In genomic region chr5:144254122-144254810, GRCm38 (mm10) we compare ENCODE assay signal across 8 mouse cellular contexts. TPM values are rescaled to one million over a fixed set of nuclear protein-coding genes. Genes with fewer than 3 reads are reported as not detected.
DNase-seq lines count a peak whose midpoint lies in the region; ATAC-seq and TF ChIP-seq lines count a peak whose summit lies in the region.

No protein-coding gene starts in this region.

- no peak overlapping the region for H3K4me3 ChIP-seq in bone marrow, adult 2 months (replicated peaks; ENCODE audit: control insufficient read depth, low read depth, low read length)
- H3K4me3 ChIP-seq in intestine, embryonic 15.5 days (replicated peaks), result peak overlapping the region; percentile 98
- H3K4me3 ChIP-seq in liver, postnatal 0 days (ENCODE audit: low read depth, low read length), result peak overlapping the region; percentile 94
- peak overlapping the region; percentile 99 for H3K4me3 ChIP-seq in neural tube, embryonic 12.5 days

- no peak for TF ChIP-seq CTCF in bone marrow, adult 2 months (IDR thresholded peaks at IDR 0.05; ENCODE audit: control insufficient read depth, insufficient read depth, low read length)
- TF ChIP-seq CTCF in liver, postnatal 0 days (IDR thresholded peaks at IDR 0.05; ENCODE audit: low read depth), result no peak

- no peaks in the 10 kb centered on the region for H3K27me3 ChIP-seq in intestine, embryonic 15.5 days (replicated peaks)
- no peaks in the 10 kb centered on the region for H3K27me3 ChIP-seq in liver, postnatal 0 days (ENCODE audit: insufficient read depth, low read length)
- no peaks in the 10 kb centered on the region for H3K27me3 ChIP-seq in neural tube, embryonic 12.5 days (replicated peaks)

- H3K9me3 ChIP-seq in intestine, embryonic 15.5 days, result no peaks in the 10 kb centered on the region
- no peaks in the 10 kb centered on the region for H3K9me3 ChIP-seq in liver, postnatal 0 days (ENCODE audit: low read length)
- no peaks in the 10 kb centered on the region; the same call in 1 of the 2 replicates for H3K9me3 ChIP-seq in neural tube, embryonic 12.5 days

- peaks cover 4% of the 10 kb centered on the region for H3K4me1 ChIP-seq in bone marrow, adult 2 months (ENCODE audit: control insufficient read depth, insufficient read depth, low read length)
- peaks cover 32% of the 10 kb centered on the region for H3K4me1 ChIP-seq in intestine, embryonic 15.5 days (replicated peaks)
- peaks cover 40% of the 10 kb centered on the region for H3K4me1 ChIP-seq in liver, postnatal 0 days (ENCODE audit: insufficient read depth)
- H3K4me1 ChIP-seq in neural tube, embryonic 12.5 days, result peaks cover 35% of the 10 kb centered on the region

- peak overlapping the region; percentile 40 for H3K27ac ChIP-seq in bone marrow, adult 2 months (ENCODE audit: control insufficient read depth, insufficient read depth, low read depth, low read length, poor library complexity)
- H3K27ac ChIP-seq in intestine, embryonic 15.5 days, result peak overlapping the region; percentile 64
- H3K27ac ChIP-seq in liver, postnatal 0 days (ENCODE audit: low read depth), result peak overlapping the region; percentile 77
- no peak overlapping the region for H3K27ac ChIP-seq in neural tube, embryonic 12.5 days

- DNase-seq in cerebellum, adult 11-12 months, result peak; percentile 47
- DNase-seq in cerebellum, postnatal 36 days, result no peak
- peak; percentile 76 for DNase-seq in liver, postnatal 0 days
- DNase-seq in yolk sac, embryonic 10.5 days (ENCODE audit: low spot score), result peak; percentile 81

- no peak overlapping the region for H3K9ac ChIP-seq in intestine, embryonic 15.5 days
- H3K9ac ChIP-seq in liver, postnatal 0 days (replicated peaks), result 0 out of 2 replicates have a peak overlapping the region, but pooled peaks have one; percentile 92
- H3K9ac ChIP-seq in neural tube, embryonic 12.5 days, result peak overlapping the region; percentile 96; the same call in 1 of the 2 replicates

- peak overlapping the region; percentile 73 for H3K4me2 ChIP-seq in intestine, embryonic 15.5 days (replicated peaks)
- peak overlapping the region; percentile 89 for H3K4me2 ChIP-seq in liver, postnatal 0 days (ENCODE audit: low read depth, low read length)
- H3K4me2 ChIP-seq in neural tube, embryonic 12.5 days (replicated peaks), result peak overlapping the region; percentile 88

- peak; percentile 49 for ATAC-seq in granulocyte monocyte progenitor cell, adult 5-6 weeks (replicated peaks; ENCODE audit: poor library complexity, severe bottlenecking)
- peak; percentile 72 for ATAC-seq in intestine, embryonic 15.5 days
- ATAC-seq in liver, postnatal 0 days, result peak; percentile 66
- ATAC-seq in neural tube, embryonic 12.5 days (ENCODE audit: low FRiP score, low read depth), result peak; percentile 15; the same call in 1 of the 2 replicates

- no peaks in the 10 kb centered on the region for H3K36me3 ChIP-seq in intestine, embryonic 15.5 days
- 0 out of 2 replicates have a peak, but pooled peaks cover 4% of the 10 kb centered on the region for H3K36me3 ChIP-seq in liver, postnatal 0 days (replicated peaks; ENCODE audit: insufficient read depth, low read length)
- peaks cover 8% of the 10 kb centered on the region; the same call in 1 of the 2 replicates for H3K36me3 ChIP-seq in neural tube, embryonic 12.5 days

- 29% methylated on average over 16 of the region's 16 CpGs for WGBS in bone marrow, adult 2 months
- 54% methylated on average over 16 of the region's 16 CpGs for WGBS in intestine, embryonic 15.5 days
- WGBS in liver, postnatal 0 days (ENCODE audit: insufficient replicate concordance), result 49% methylated on average over 16 of the region's 16 CpGs
- WGBS in neural tube, embryonic 12.5 days, result 61% methylated on average over 16 of the region's 16 CpGs

- no peak for TF ChIP-seq EP300 in liver, postnatal 0 days (IDR thresholded peaks at IDR 0.05; ENCODE audit: low read depth)

- no peak for TF ChIP-seq POLR2A in bone marrow, adult 2 months (IDR thresholded peaks at IDR 0.05; ENCODE audit: borderline replicate concordance, control insufficient read depth, low read depth, low read length)

RNA-seq across cellular contexts. Expression of gene Bri3, which starts 10.0 kb away (rescaled TPM):
- 29.0 and 57.2 TPM in 2 replicates for polyA plus RNA-seq in bone marrow, adult 2 months (2011; ENCODE audit: insufficient read depth, insufficient read length, low replicate concordance, missing spikeins)
- 29.1 and 56.1 TPM in 2 replicates for total RNA-seq in granulocyte monocyte progenitor cell, adult 5-6 weeks (2014; fragmentation: Nextera tagmentation)
- total RNA-seq in granulocyte monocyte progenitor cell, adult 5-6 weeks (2017), result 12.2 and 20.2 TPM in 2 replicates
- polyA plus RNA-seq in intestine, embryonic 15.5 days (2015; fragmentation: Nextera tagmentation; extraction: Ambion mirVana), result 130 and 133 TPM in 2 replicates
- 51.1 and 53.0 TPM in 2 replicates for polyA plus RNA-seq in liver, postnatal 0 days (2015; fragmentation: Nextera tagmentation; extraction: Ambion mirVana)
- 147 and 148 TPM in 2 replicates for polyA plus RNA-seq in neural tube, embryonic 12.5 days (2016; fragmentation: Nextera tagmentation; extraction: Ambion mirVana)

RNA-seq across cellular contexts. Expression of gene Tecpr1, which starts 30.9 kb away (rescaled TPM):
- 9.6 and 11.9 TPM in 2 replicates for polyA plus RNA-seq in bone marrow, adult 2 months (2011; ENCODE audit: insufficient read depth, insufficient read length, low replicate concordance, missing spikeins)
- total RNA-seq in granulocyte monocyte progenitor cell, adult 5-6 weeks (2014; fragmentation: Nextera tagmentation), result 1.4 and 6.1 TPM in 2 replicates
- total RNA-seq in granulocyte monocyte progenitor cell, adult 5-6 weeks (2017), result 1.1 and 3.3 TPM in 2 replicates
- polyA plus RNA-seq in intestine, embryonic 15.5 days (2015; fragmentation: Nextera tagmentation; extraction: Ambion mirVana), result 17.3 and 19.9 TPM in 2 replicates
- 2.1 and 2.5 TPM in 2 replicates for polyA plus RNA-seq in liver, postnatal 0 days (2015; fragmentation: Nextera tagmentation; extraction: Ambion mirVana)
- 35.5 and 36.4 TPM in 2 replicates for polyA plus RNA-seq in neural tube, embryonic 12.5 days (2016; fragmentation: Nextera tagmentation; extraction: Ambion mirVana)

Comparison
In these comparisons a context has a peak if more than half of its experiments do, and no peak if none do; other contexts are left out.
1. DNase-seq: peak in cerebellum, adult 11-12 months (single experiment), liver, postnatal 0 days (single experiment) and yolk sac, embryonic 10.5 days (single experiment); none in cerebellum, postnatal 36 days (0 of 2).
2. ATAC-seq: peak in every context shown above with its lines; median percentile 72 in intestine, embryonic 15.5 days; 66 in liver, postnatal 0 days; 49 in granulocyte monocyte progenitor cell, adult 5-6 weeks; 15 in neural tube, embryonic 12.5 days.
3. Peak in every context shown above with its lines, with median percentiles within 50 percentile points of each other: H3K4me2 ChIP-seq.